Mouse (Mus musculus): ENCODE results near the gene Edn2.
A peak's percentile ranks its signal among the peaks of the same experiment; 100 is the strongest.

GRCm38 (mm10) chr4:120158714-120159310 lies 2.2 kb upstream of the Edn2 start:
- TF ChIP-seq CTCF (IDR thresholded peaks at IDR 0.05; ENCODE audit: low read depth, low read length) (no peak), EP300 (IDR thresholded peaks at IDR 0.05; ENCODE audit: insufficient read depth, low read depth, low read length) (peak; percentile 45; the same call in 1 of the 2 replicates), POLR2A (IDR thresholded peaks at IDR 0.05; ENCODE audit: insufficient read depth, low read length) (no peak)
